Mouse (Mus musculus) left cerebral cortex, adult 2 months (tissue): ENCODE data around the gene Fyb. TPM values are rescaled to one million over a fixed set of nuclear protein-coding genes. Genes with fewer than 3 reads are reported as not detected.

Source experiments
- DNase-seq, 2 experiments: peaks; one replicate each; pipeline ENCODE4 v3.0.0; 2021 to 2022; ENCODE audit warnings: low spot score in 2 of 2, mixed read lengths in 1 of 2; ENCODE audit errors: extremely low spot score in 1 of 2
- H3K27ac ChIP-seq: fragments of 200-600 bp; 2 replicates; pipeline ENCODE4 v1.8.1; 2022
- H3K4me3 ChIP-seq: fragments of 200-600 bp; 2 replicates; pipeline ENCODE4 v1.8.1; 2022
- CTCF ChIP-seq: fragments of 200-600 bp; IDR thresholded peaks from 2 replicates; pipeline ENCODE4 v1.8.1; 2022; ENCODE audit warnings: antibody characterized with exemption, mild to moderate bottlenecking, moderate library complexity
- intact Hi-C: fragments of 180-260 bp; cut with DNase I; formaldehyde crosslinking; loops from one replicate; pipeline ENCODE4 v1.15.1; 2025
- total RNA-seq, 2 experiments: library from RNA; stranded (reverse); gene quantifications; 2 replicates each; pipeline ENCODE4 v1.2.3; 2021

Fyb gene
- total RNA-seq, 2 experiments from 2014 or later: 9.2 to 9.9 TPM

- no peak for TF ChIP-seq CTCF
- no peak for DNase-seq
- H3K27ac ChIP-seq: no peak overlapping the region
- intact Hi-C loops: loop anchor here (5.0 to 10.0 kb wide), 4 partner anchors 88 to 615 kb away; partner anchors contain the start of gene Rictor
- H3K4me3 ChIP-seq: no peak overlapping the region
These were observed 97.1 kb downstream of the Fyb start for GRCm38 (mm10) chr15:6619558-6620316.

GRCm38 (mm10) chr15:6622512-6622911, 99.9 kb downstream of the Fyb start:
- Histone ChIP-seq H3K27ac (no peak overlapping the region), H3K4me3 (no peak overlapping the region)
- peak; percentile 79 for TF ChIP-seq CTCF
- DNase-seq: peak; percentile 69 to 80
- intact Hi-C loops: loop anchor here (5.0 to 10.0 kb wide), 4 partner anchors 85 to 612 kb away; partner anchors contain the start of gene Rictor

GRCm38 (mm10) chr15:6623529-6624228, 101.0 kb downstream of the Fyb start:
- TF ChIP-seq CTCF: no peak
- H3K4me3 ChIP-seq: no peak overlapping the region
- no peak for DNase-seq
- no peak overlapping the region for H3K27ac ChIP-seq
- intact Hi-C loops: loop anchor here (2.0 to 10.0 kb wide), 5 partner anchors 84 to 611 kb away; partner anchors contain the start of gene Rictor

GRCm38 (mm10) chr15:6624365-6625182, 101.9 kb downstream of the Fyb start:
- H3K4me3 ChIP-seq: no peak overlapping the region; the same call in 1 of the 2 replicates
- no peak for TF ChIP-seq CTCF
- intact Hi-C loops: loop anchor here (2.0 to 10.0 kb wide), 6 partner anchors 52 to 610 kb away; partner anchors contain the start of gene Rictor
- DNase-seq: peak in 1 of 2 experiments; percentile 11
- 0 out of 2 replicates have a peak overlapping the region, but pooled peaks have one; percentile 0 for H3K27ac ChIP-seq

GRCm38 (mm10) chr15:6625607-6626033, 103.0 kb downstream of the Fyb start:
- intact Hi-C loops: loop anchor here (2.0 to 10.0 kb wide), 3 partner anchors 53 to 609 kb away; no protein-coding TSS in a partner anchor
- TF ChIP-seq CTCF: peak; percentile 82
- H3K27ac ChIP-seq: 0 out of 2 replicates have a peak overlapping the region, but pooled peaks have one; percentile 26
- 0 out of 2 replicates have a peak overlapping the region, but pooled peaks have one; percentile 10 for H3K4me3 ChIP-seq
- peak; percentile 41 to 46 for DNase-seq

- no peak overlapping the region for H3K27ac ChIP-seq
- intact Hi-C loops: loop anchor here (5.0 to 10.0 kb wide), 2 partner anchors 54 to 609 kb away; no protein-coding TSS in a partner anchor
- DNase-seq: no peak
- no peak for TF ChIP-seq CTCF
- H3K4me3 ChIP-seq: no peak overlapping the region
These were observed 103.5 kb downstream of the Fyb start for GRCm38 (mm10) chr15:6626123-6626522.

- Histone ChIP-seq H3K4me3 (no peak overlapping the region), H3K27ac (no peak overlapping the region)
- intact Hi-C loops: loop anchor here (5.0 to 10.0 kb wide), 2 partner anchors 56 to 606 kb away; no protein-coding TSS in a partner anchor
- no peak for TF ChIP-seq CTCF
- DNase-seq: no peak
These were observed 105.9 kb downstream of the Fyb start for GRCm38 (mm10) chr15:6628431-6629077.

- Histone ChIP-seq H3K27ac (no peak overlapping the region), H3K4me3 (no peak overlapping the region)
- no peak for TF ChIP-seq CTCF
- DNase-seq: no peak
- intact Hi-C loops: loop anchor here (5.0 to 10.0 kb wide), 2 partner anchors 57 to 606 kb away; no protein-coding TSS in a partner anchor
These were observed 106.5 kb downstream of the Fyb start for GRCm38 (mm10) chr15:6629174-6629573.

- no peak for DNase-seq
- no peak overlapping the region for H3K4me3 ChIP-seq
- no peak overlapping the region for H3K27ac ChIP-seq
- intact Hi-C loops: no loop called here
- TF ChIP-seq CTCF: no peak
These were observed 112.8 kb downstream of the Fyb start for GRCm38 (mm10) chr15:6635405-6635804.

- intact Hi-C loops: no loop called here
- no peak overlapping the region for H3K4me3 ChIP-seq
- H3K27ac ChIP-seq: no peak overlapping the region
- no peak for TF ChIP-seq CTCF
- DNase-seq: no peak
These were observed 119.6 kb downstream of the Fyb start for GRCm38 (mm10) chr15:6642223-6642622.
